Mouse (Mus musculus): Measurements from ENCODE around the gene Ccdc15.

DNA sequence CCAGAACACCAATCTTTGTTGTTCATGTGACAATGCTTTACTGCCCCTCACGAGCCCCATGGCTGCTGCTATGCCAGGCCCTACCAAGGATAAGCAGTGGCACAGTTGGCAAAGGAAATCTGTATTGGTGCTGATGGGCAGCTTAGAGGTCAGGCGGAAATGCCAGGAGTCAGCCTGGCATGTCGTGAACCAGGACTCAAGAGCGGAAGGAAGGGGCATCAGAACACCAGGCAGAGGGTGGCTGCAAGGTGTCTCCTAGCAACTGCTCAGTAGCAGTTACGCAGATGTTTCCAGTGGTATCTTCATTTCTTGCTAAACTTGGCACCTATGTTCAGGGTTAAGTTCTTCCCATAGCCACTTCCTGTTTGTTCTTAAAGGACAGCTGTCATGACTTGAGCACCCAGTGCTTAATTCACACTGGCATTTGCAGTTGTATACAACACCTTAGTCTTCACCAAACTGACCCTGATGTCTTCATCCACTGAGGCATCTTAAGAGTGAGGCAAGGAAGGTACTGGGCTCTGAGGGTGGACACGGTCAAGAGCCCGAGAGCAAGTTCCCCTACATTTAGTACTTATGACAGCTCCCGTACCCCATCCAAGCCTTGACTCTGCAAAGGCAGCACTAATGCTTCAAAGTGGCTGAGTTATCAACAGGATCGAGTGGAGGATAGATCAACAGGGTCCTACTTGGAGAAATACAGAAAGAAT lies 117.6 kb downstream of the Ccdc15 start:
- TF ChIP-seq CHD2 (IDR thresholded peaks at IDR 0.05; ENCODE audit: low read length) (no peak), ZKSCAN1 (IDR thresholded peaks at IDR 0.05; ENCODE audit: low read depth, low read length) (no peak), CTCF (IDR thresholded peaks at IDR 0.05 in 2 of 3, conservative IDR thresholded peaks at IDR 0.05 in 1 of 3; ENCODE audit: control insufficient read depth in 1 of 3, insufficient read depth in 1 of 3, low read depth in 2 of 3, low read length in 3 of 3, poor library complexity in 1 of 3, severe bottlenecking in 1 of 3) (no peak)
